Mouse (Mus musculus) lung, embryonic 16.5 days (tissue): ENCODE measurements at regions not wholly inside any gene's neighbourhood (a gene's known extent, or its start where the extent isn't known, plus 50 kb on each side); places are given as distances from the start of the nearest gene placed in this dataset.

Experiments used
- ATAC-seq: fragments of 200-750 bp; cut with Nextera tagmentation; 2 replicates; pipeline ENCODE4 v1.8.0; 2017; ENCODE audit warnings: low read depth, mild to moderate bottlenecking, moderate library complexity
- H3K27ac ChIP-seq: fragments of 300-500 bp; sonication (generic); 2 replicates; pipeline ENCODE4 v1.5.1; 2014; ENCODE audit warnings: mild to moderate bottlenecking, control low read depth, low read length
- H3K27me3 ChIP-seq: fragments of 300-500 bp; sonication (generic); 2 replicates; pipeline ENCODE4 v1.6.1; 2014; ENCODE audit warnings: low read depth, low read length, mixed read lengths; ENCODE audit not compliant: control insufficient read depth, insufficient read depth
- H3K36me3 ChIP-seq: fragments of 300-500 bp; sonication (generic); 2 replicates; pipeline ENCODE4 v1.6.1; 2014; ENCODE audit warnings: low read length; ENCODE audit not compliant: control insufficient read depth, insufficient read depth
- H3K4me1 ChIP-seq: fragments of 300-500 bp; sonication (generic); replicated peaks from 2 replicates; pipeline ENCODE4 v1.6.1; 2014; ENCODE audit warnings: low read length, mixed read lengths; ENCODE audit not compliant: control insufficient read depth, insufficient read depth
- H3K4me2 ChIP-seq: fragments of 300-500 bp; sonication (generic); 2 replicates; pipeline ENCODE4 v1.6.1; 2014; ENCODE audit warnings: low read depth, low read length, control low read depth
- H3K4me3 ChIP-seq: fragments of 300-500 bp; sonication (generic); 2 replicates; pipeline ENCODE4 v1.5.1; 2014; ENCODE audit warnings: mild to moderate bottlenecking, low read length, control low read depth
- H3K9ac ChIP-seq: fragments of 300-500 bp; sonication (generic); 2 replicates; pipeline ENCODE4 v1.6.1; 2014; ENCODE audit warnings: low read length, control low read depth
- H3K9me3 ChIP-seq: fragments of 300-500 bp; sonication (generic); 2 replicates; pipeline ENCODE4 v1.6.1; 2016; ENCODE audit warnings: low read length; ENCODE audit not compliant: control insufficient read depth
- WGBS: fragments of 180-500 bp; shearing (Covaris S2); extraction: QIAGEN DNeasy Blood & Tissue Kit; methylation state at CpG from one replicate; pipeline ENCODE4 v1.1.7; 2014; 5-methylcytosine and 5-hydroxymethylcytosine counted together

- H3K4me3 ChIP-seq, result no peak overlapping the region
- ATAC-seq, result no peak
- H3K9me3 ChIP-seq, result no peaks in the 10 kb centered on the region
- H3K27me3 ChIP-seq, result no peaks in the 10 kb centered on the region
- no peak overlapping the region for H3K27ac ChIP-seq
- WGBS, result 76% methylated on average over 5 of the region's 5 CpGs
- H3K36me3 ChIP-seq, result no peaks in the 10 kb centered on the region
- H3K4me2 ChIP-seq, result no peak overlapping the region
- H3K4me1 ChIP-seq, result no peaks in the 10 kb centered on the region
- H3K9ac ChIP-seq, result no peak overlapping the region
Observed at GRCm38 (mm10) chr16:29035523-29035922, 106.0 kb upstream of the Mb21d2 start.

GRCm38 (mm10) chr16:29034053-29034794, 104.8 kb upstream of the Mb21d2 start:
- WGBS, result 46% methylated on average over 16 of the region's 16 CpGs
- ATAC-seq, result no peak

DNA sequence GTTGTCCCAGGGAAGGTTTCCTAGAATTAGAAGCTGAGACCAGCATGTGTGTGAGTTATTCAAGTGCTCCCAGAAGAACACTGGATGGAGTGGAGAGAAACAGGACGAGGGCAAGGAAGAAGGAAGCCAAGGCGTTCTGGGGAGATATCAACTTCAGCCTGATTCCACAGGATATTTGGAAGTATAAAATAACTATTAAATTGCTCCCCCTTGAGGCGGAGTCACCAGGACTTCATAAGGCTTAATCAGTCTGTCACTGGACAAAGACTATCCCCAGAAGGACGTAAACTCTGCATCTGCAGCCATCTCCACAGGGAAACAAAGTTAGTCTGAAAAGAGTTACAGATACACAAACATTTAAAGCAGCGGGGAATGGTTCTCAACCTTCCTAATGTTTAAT, 103.9 kb upstream of the Mb21d2 start:
- H3K27ac ChIP-seq, result no peak overlapping the region
- no peaks in the 10 kb centered on the region for H3K36me3 ChIP-seq
- no peak overlapping the region for H3K4me2 ChIP-seq
- no peak overlapping the region for H3K9ac ChIP-seq
- H3K27me3 ChIP-seq, result no peaks in the 10 kb centered on the region
- no peaks in the 10 kb centered on the region for H3K9me3 ChIP-seq
- no peak for ATAC-seq
- 45% methylated on average over 5 of the region's 5 CpGs for WGBS
- no peaks in the 10 kb centered on the region for H3K4me1 ChIP-seq
- no peak overlapping the region for H3K4me3 ChIP-seq

More at GRCm38 (mm10) chr16:29034053-29034794, 104.8 kb upstream of the Mb21d2 start:
- H3K4me2 ChIP-seq, result no peak overlapping the region
- no peak overlapping the region for H3K4me3 ChIP-seq
- no peaks in the 10 kb centered on the region for H3K27me3 ChIP-seq
- H3K9me3 ChIP-seq, result no peaks in the 10 kb centered on the region
- no peak overlapping the region for H3K9ac ChIP-seq
- H3K36me3 ChIP-seq, result no peaks in the 10 kb centered on the region
- H3K4me1 ChIP-seq, result no peaks in the 10 kb centered on the region
- H3K27ac ChIP-seq, result no peak overlapping the region

GRCm38 (mm10) chr16:29027856-29028255, 98.4 kb upstream of the Mb21d2 start:
- Histone ChIP-seq H3K27ac (no peak overlapping the region), H3K9ac (no peak overlapping the region), H3K27me3 (no peaks in the 10 kb centered on the region), H3K4me3 (no peak overlapping the region), H3K4me2 (no peak overlapping the region), H3K4me1 (no peaks in the 10 kb centered on the region), H3K9me3 (no peaks in the 10 kb centered on the region), H3K36me3 (no peaks in the 10 kb centered on the region)
- WGBS, result 70% methylated on average over 11 of the region's 11 CpGs
- no peak for ATAC-seq

GRCm38 (mm10) chr16:29001249-29001648, 71.8 kb upstream of the Mb21d2 start:
- Histone ChIP-seq H3K27ac (no peak overlapping the region), H3K9me3 (no peaks in the 10 kb centered on the region)
- no peak for ATAC-seq

GRCm38 (mm10) chr16:28999641-29000040, 70.2 kb upstream of the Mb21d2 start:
- no peak overlapping the region for H3K4me2 ChIP-seq
- H3K36me3 ChIP-seq, result no peaks in the 10 kb centered on the region
- no peak overlapping the region for H3K9ac ChIP-seq
- 78% methylated on average over 4 of the region's 4 CpGs for WGBS
- H3K4me3 ChIP-seq, result no peak overlapping the region
- H3K27me3 ChIP-seq, result no peaks in the 10 kb centered on the region
- no peak for ATAC-seq
- no peak overlapping the region for H3K27ac ChIP-seq
- H3K4me1 ChIP-seq, result no peaks in the 10 kb centered on the region
- H3K9me3 ChIP-seq, result no peaks in the 10 kb centered on the region

More at GRCm38 (mm10) chr16:29001249-29001648, 71.8 kb upstream of the Mb21d2 start:
- 64% methylated on average over 9 of the region's 9 CpGs for WGBS
- H3K4me3 ChIP-seq, result no peak overlapping the region
- no peaks in the 10 kb centered on the region for H3K36me3 ChIP-seq
- no peak overlapping the region for H3K9ac ChIP-seq
- no peaks in the 10 kb centered on the region for H3K4me1 ChIP-seq
- H3K4me2 ChIP-seq, result no peak overlapping the region
- no peaks in the 10 kb centered on the region for H3K27me3 ChIP-seq

DNA sequence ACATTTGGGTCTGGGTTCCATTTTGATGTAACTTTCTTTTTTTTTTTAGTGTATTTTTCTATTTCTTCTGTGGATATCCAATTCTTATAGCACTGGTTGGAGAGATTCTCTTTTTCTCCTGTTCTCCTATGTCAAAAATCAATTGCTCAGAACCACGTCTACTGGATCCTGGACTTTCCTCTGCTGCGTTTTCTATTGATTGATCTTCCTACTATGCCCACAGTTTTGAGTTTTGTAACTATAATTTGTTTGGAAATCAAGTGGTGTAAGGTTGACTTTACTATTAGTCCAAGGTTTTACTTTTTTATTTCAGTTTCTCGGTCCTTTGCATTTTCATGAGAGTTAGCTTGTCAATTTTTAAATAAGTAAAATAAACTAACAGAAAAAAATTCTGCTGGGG, 67.2 kb upstream of the Mb21d2 start:
- no peak overlapping the region for H3K27ac ChIP-seq
- WGBS, result 71% methylated on average over 3 of the region's 3 CpGs
- H3K9me3 ChIP-seq, result no peaks in the 10 kb centered on the region
- no peak for ATAC-seq
- no peak overlapping the region for H3K9ac ChIP-seq
- H3K4me1 ChIP-seq, result no peaks in the 10 kb centered on the region
- H3K36me3 ChIP-seq, result no peaks in the 10 kb centered on the region
- no peak overlapping the region for H3K4me2 ChIP-seq
- no peak overlapping the region for H3K4me3 ChIP-seq
- H3K27me3 ChIP-seq, result no peaks in the 10 kb centered on the region

DNA sequence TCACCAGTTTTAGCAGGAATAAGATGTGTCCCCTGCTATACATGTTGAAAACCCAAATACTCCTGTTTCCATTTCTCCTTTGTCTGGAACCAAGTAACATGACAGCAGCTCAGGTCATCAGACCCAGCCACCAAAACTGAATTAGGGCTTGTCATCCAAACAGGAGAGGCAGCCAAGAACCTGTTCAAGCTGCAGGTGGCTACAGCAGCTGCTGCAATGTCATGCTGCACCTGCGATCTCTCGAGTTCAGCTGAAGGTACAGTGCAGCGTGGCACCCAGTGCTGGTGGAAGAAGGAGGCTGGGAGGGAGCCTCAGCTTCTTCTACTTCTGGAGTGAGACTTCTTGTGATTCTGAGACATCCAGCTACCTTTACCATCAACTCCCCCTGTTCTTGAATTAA, 61.2 kb upstream of the Mb21d2 start:
- no peaks in the 10 kb centered on the region for H3K36me3 ChIP-seq
- H3K4me1 ChIP-seq, result no peaks in the 10 kb centered on the region
- no peak overlapping the region for H3K4me2 ChIP-seq
- no peak overlapping the region for H3K4me3 ChIP-seq
- H3K27me3 ChIP-seq, result no peaks in the 10 kb centered on the region
- H3K9me3 ChIP-seq, result no peaks in the 10 kb centered on the region
- no peak overlapping the region for H3K9ac ChIP-seq
- H3K27ac ChIP-seq, result no peak overlapping the region
- WGBS, result 80% methylated on average over 3 of the region's 3 CpGs
- no peak for ATAC-seq

GRCm38 (mm10) chr16:28984931-28985330, 55.5 kb upstream of the Mb21d2 start:
- no peak for ATAC-seq

More at GRCm38 (mm10) chr16:28984931-28985330, 55.5 kb upstream of the Mb21d2 start:
- 31% methylated on average over 6 of the region's 6 CpGs for whole genome bisulfite sequencing
- Histone ChIP-seq H3K4me2 (no peak overlapping the region), H3K9ac (no peak overlapping the region), H3K27me3 (no peaks in the 10 kb centered on the region), H3K4me3 (no peak overlapping the region), H3K4me1 (no peaks in the 10 kb centered on the region), H3K36me3 (no peaks in the 10 kb centered on the region), H3K9me3 (no peaks in the 10 kb centered on the region), H3K27ac (no peak overlapping the region)
